Mouse (Mus musculus): ENCODE data around the gene Nsg1. TPM values are rescaled to one million over a fixed set of nuclear protein-coding genes. Genes with fewer than 3 reads are reported as not detected.

The Nsg1 gene
- polyA plus RNA-seq, 1 experiment from 2014 or later, result 33.6 TPM

- no peak overlapping the region for H3K4me2 ChIP-seq (ENCODE audit: low read depth, severe bottlenecking)
- DNase-seq (ENCODE audit: low spot score) (no peak), ATAC-seq (ENCODE audit: insufficient number of reproducible peaks, low FRiP score, low TSS enrichment, low read depth) (no peak)
- no peaks in the 10 kb centered on the region for H3K4me1 ChIP-seq (ENCODE audit: control insufficient read depth, insufficient read depth, low read length)
- H3K27me3 ChIP-seq (ENCODE audit: control insufficient read depth, insufficient read depth, low read length), result no peaks in the 10 kb centered on the region
- no peak overlapping the region for H3K4me3 ChIP-seq (ENCODE audit: low read depth, low read length)
- H3K9me3 ChIP-seq (ENCODE audit: control insufficient read depth, low read length), result no peaks in the 10 kb centered on the region
- no peak overlapping the region for H3K27ac ChIP-seq (replicated peaks; ENCODE audit: low read depth, low read length)
- no peak overlapping the region for H3K9ac ChIP-seq (ENCODE audit: low read length)
- H3K36me3 ChIP-seq (ENCODE audit: control insufficient read depth, insufficient read depth, low read length), result peaks cover 5% of the 10 kb centered on the region; the same call in 1 of the 2 replicates
- WGBS, result 87% methylated on average over 2 of the region's 2 CpGs
Observed at GRCm38 (mm10) chr5:38129339-38129738, 30.4 kb downstream of the Nsg1 start.

- peaks cover 6% of the 10 kb centered on the region; the same call in 1 of the 2 replicates for H3K36me3 ChIP-seq (ENCODE audit: control insufficient read depth, insufficient read depth, low read length)
- H3K9me3 ChIP-seq (ENCODE audit: control insufficient read depth, low read length), result no peaks in the 10 kb centered on the region
- no peak for ATAC-seq (ENCODE audit: insufficient number of reproducible peaks, low FRiP score, low TSS enrichment, low read depth)
- 84% methylated on average over 13 of the region's 13 CpGs for WGBS
- no peak overlapping the region for H3K9ac ChIP-seq (ENCODE audit: low read length)
- H3K27me3 ChIP-seq (ENCODE audit: control insufficient read depth, insufficient read depth, low read length), result no peaks in the 10 kb centered on the region
- H3K27ac ChIP-seq (replicated peaks; ENCODE audit: low read depth, low read length), result no peak overlapping the region
- H3K4me1 ChIP-seq (ENCODE audit: control insufficient read depth, insufficient read depth, low read length), result no peaks in the 10 kb centered on the region
- DNase-seq (ENCODE audit: low spot score), result no peak
- H3K4me3 ChIP-seq (ENCODE audit: low read depth, low read length), result no peak overlapping the region
- no peak overlapping the region for H3K4me2 ChIP-seq (ENCODE audit: low read depth, severe bottlenecking)
Observed at GRCm38 (mm10) chr5:38126519-38127306, 33.0 kb downstream of the Nsg1 start.

- ATAC-seq (ENCODE audit: insufficient number of reproducible peaks, low FRiP score, low TSS enrichment, low read depth), result no peak
- no peak for DNase-seq (ENCODE audit: low spot score)
- Histone ChIP-seq H3K27me3 (ENCODE audit: control insufficient read depth, insufficient read depth, low read length) (no peaks in the 10 kb centered on the region), H3K9me3 (ENCODE audit: control insufficient read depth, low read length) (no peaks in the 10 kb centered on the region), H3K36me3 (ENCODE audit: control insufficient read depth, insufficient read depth, low read length) (peaks cover 2% of the 10 kb centered on the region; the same call in 1 of the 2 replicates), H3K4me1 (ENCODE audit: control insufficient read depth, insufficient read depth, low read length) (no peaks in the 10 kb centered on the region), H3K9ac (ENCODE audit: low read length) (no peak overlapping the region), H3K4me2 (ENCODE audit: low read depth, severe bottlenecking) (no peak overlapping the region), H3K27ac (replicated peaks; ENCODE audit: low read depth, low read length) (no peak overlapping the region), H3K4me3 (ENCODE audit: low read depth, low read length) (no peak overlapping the region)
- WGBS, result 94% methylated on average over 7 of the region's 7 CpGs
Observed at GRCm38 (mm10) chr5:38121699-38122098, 38.0 kb downstream of the Nsg1 start.

GRCm38 (mm10) chr5:38119268-38119667 lies 40.4 kb downstream of the Nsg1 start:
- 95% methylated on average over 5 of the region's 5 CpGs for WGBS

GRCm38 (mm10) chr5:38117056-38117455 lies 42.7 kb downstream of the Nsg1 start:
- H3K4me1 ChIP-seq (ENCODE audit: control insufficient read depth, insufficient read depth, low read length), result no peaks in the 10 kb centered on the region
- 88% methylated on average over 1 of the region's 1 CpGs for WGBS
- H3K27me3 ChIP-seq (ENCODE audit: control insufficient read depth, insufficient read depth, low read length), result no peaks in the 10 kb centered on the region
- no peak for ATAC-seq (ENCODE audit: insufficient number of reproducible peaks, low FRiP score, low TSS enrichment, low read depth)
- no peak overlapping the region for H3K27ac ChIP-seq (replicated peaks; ENCODE audit: low read depth, low read length)
- no peak overlapping the region for H3K4me3 ChIP-seq (ENCODE audit: low read depth, low read length)
- no peak for DNase-seq (ENCODE audit: low spot score)
- H3K36me3 ChIP-seq (ENCODE audit: control insufficient read depth, insufficient read depth, low read length), result peaks cover 5% of the 10 kb centered on the region; the same call in 1 of the 2 replicates
- no peak overlapping the region for H3K4me2 ChIP-seq (ENCODE audit: low read depth, severe bottlenecking)
- no peaks in the 10 kb centered on the region for H3K9me3 ChIP-seq (ENCODE audit: control insufficient read depth, low read length)
- no peak overlapping the region for H3K9ac ChIP-seq (ENCODE audit: low read length)

More at GRCm38 (mm10) chr5:38119268-38119667, 40.4 kb downstream of the Nsg1 start:
- no peaks in the 10 kb centered on the region for H3K4me1 ChIP-seq (ENCODE audit: control insufficient read depth, insufficient read depth, low read length)
- ATAC-seq (ENCODE audit: insufficient number of reproducible peaks, low FRiP score, low TSS enrichment, low read depth) (no peak), DNase-seq (ENCODE audit: low spot score) (no peak)
- H3K27ac ChIP-seq (replicated peaks; ENCODE audit: low read depth, low read length), result no peak overlapping the region
- no peak overlapping the region for H3K9ac ChIP-seq (ENCODE audit: low read length)
- no peak overlapping the region for H3K4me3 ChIP-seq (ENCODE audit: low read depth, low read length)
- H3K36me3 ChIP-seq (ENCODE audit: control insufficient read depth, insufficient read depth, low read length), result peaks cover 5% of the 10 kb centered on the region; the same call in 1 of the 2 replicates
- H3K4me2 ChIP-seq (ENCODE audit: low read depth, severe bottlenecking), result no peak overlapping the region
- no peaks in the 10 kb centered on the region for H3K27me3 ChIP-seq (ENCODE audit: control insufficient read depth, insufficient read depth, low read length)
- H3K9me3 ChIP-seq (ENCODE audit: control insufficient read depth, low read length), result no peaks in the 10 kb centered on the region

GRCm38 (mm10) chr5:38114526-38114925 lies 45.2 kb downstream of the Nsg1 start:
- Histone ChIP-seq H3K27me3 (ENCODE audit: control insufficient read depth, insufficient read depth, low read length) (no peaks in the 10 kb centered on the region), H3K4me3 (ENCODE audit: low read depth, low read length) (no peak overlapping the region), H3K9ac (ENCODE audit: low read length) (no peak overlapping the region), H3K36me3 (ENCODE audit: control insufficient read depth, insufficient read depth, low read length) (peaks cover 5% of the 10 kb centered on the region; the same call in 1 of the 2 replicates), H3K4me1 (ENCODE audit: control insufficient read depth, insufficient read depth, low read length) (no peaks in the 10 kb centered on the region), H3K4me2 (ENCODE audit: low read depth, severe bottlenecking) (no peak overlapping the region), H3K9me3 (ENCODE audit: control insufficient read depth, low read length) (no peaks in the 10 kb centered on the region), H3K27ac (replicated peaks; ENCODE audit: low read depth, low read length) (no peak overlapping the region)
- WGBS, result 97% methylated on average over 2 of the region's 2 CpGs
- ATAC-seq (ENCODE audit: insufficient number of reproducible peaks, low FRiP score, low TSS enrichment, low read depth) (no peak), DNase-seq (ENCODE audit: low spot score) (no peak)

GRCm38 (mm10) chr5:38106807-38107206 lies 52.9 kb downstream of the Nsg1 start:
- WGBS, result 69% methylated on average over 10 of the region's 10 CpGs
- Histone ChIP-seq H3K27me3 (ENCODE audit: control insufficient read depth, insufficient read depth, low read length) (no peaks in the 10 kb centered on the region), H3K9ac (ENCODE audit: low read length) (no peak overlapping the region), H3K36me3 (ENCODE audit: control insufficient read depth, insufficient read depth, low read length) (no peaks in the 10 kb centered on the region), H3K9me3 (ENCODE audit: control insufficient read depth, low read length) (no peaks in the 10 kb centered on the region), H3K4me3 (ENCODE audit: low read depth, low read length) (no peak overlapping the region), H3K4me2 (ENCODE audit: low read depth, severe bottlenecking) (no peak overlapping the region), H3K27ac (replicated peaks; ENCODE audit: low read depth, low read length) (no peak overlapping the region), H3K4me1 (ENCODE audit: control insufficient read depth, insufficient read depth, low read length) (peaks cover 13% of the 10 kb centered on the region)
- no peak for DNase-seq (ENCODE audit: low spot score)
- ATAC-seq (ENCODE audit: insufficient number of reproducible peaks, low FRiP score, low TSS enrichment, low read depth), result no peak; the same call in 1 of the 2 replicates

- H3K4me1 ChIP-seq (ENCODE audit: control insufficient read depth, insufficient read depth, low read length), result peaks cover 13% of the 10 kb centered on the region
- ATAC-seq (ENCODE audit: insufficient number of reproducible peaks, low FRiP score, low TSS enrichment, low read depth) (peak; percentile 79), DNase-seq (ENCODE audit: low spot score) (peak; percentile 66)
- whole genome bisulfite sequencing, result 45% methylated on average over 14 of the region's 14 CpGs
- no peaks in the 10 kb centered on the region for H3K36me3 ChIP-seq (ENCODE audit: control insufficient read depth, insufficient read depth, low read length)
- no peak overlapping the region for H3K9ac ChIP-seq (ENCODE audit: low read length)
- no peak overlapping the region for H3K4me2 ChIP-seq (ENCODE audit: low read depth, severe bottlenecking)
- H3K4me3 ChIP-seq (ENCODE audit: low read depth, low read length), result no peak overlapping the region
- no peaks in the 10 kb centered on the region for H3K27me3 ChIP-seq (ENCODE audit: control insufficient read depth, insufficient read depth, low read length)
- H3K9me3 ChIP-seq (ENCODE audit: control insufficient read depth, low read length), result no peaks in the 10 kb centered on the region
- H3K27ac ChIP-seq (replicated peaks; ENCODE audit: low read depth, low read length), result no peak overlapping the region; the same call in 1 of the 2 replicates
Observed at GRCm38 (mm10) chr5:38106080-38106697, 53.5 kb downstream of the Nsg1 start.

Data from limb, embryonic 11.5 days (tissue).